Mouse (Mus musculus) urinary bladder, postnatal 10 days (tissue): ENCODE measurements around the gene Tac1.
"Not testable (repeated sequence)": the region's sequence is repeated elsewhere in the genome, so short reads cannot be mapped to it uniquely, and the experiment has no call there.

Experiments
- DNase-seq: peaks from one replicate; pipeline ENCODE4 v3.0.0; 2022; ENCODE audit warnings: low spot score

Gene Tac1

DNA sequence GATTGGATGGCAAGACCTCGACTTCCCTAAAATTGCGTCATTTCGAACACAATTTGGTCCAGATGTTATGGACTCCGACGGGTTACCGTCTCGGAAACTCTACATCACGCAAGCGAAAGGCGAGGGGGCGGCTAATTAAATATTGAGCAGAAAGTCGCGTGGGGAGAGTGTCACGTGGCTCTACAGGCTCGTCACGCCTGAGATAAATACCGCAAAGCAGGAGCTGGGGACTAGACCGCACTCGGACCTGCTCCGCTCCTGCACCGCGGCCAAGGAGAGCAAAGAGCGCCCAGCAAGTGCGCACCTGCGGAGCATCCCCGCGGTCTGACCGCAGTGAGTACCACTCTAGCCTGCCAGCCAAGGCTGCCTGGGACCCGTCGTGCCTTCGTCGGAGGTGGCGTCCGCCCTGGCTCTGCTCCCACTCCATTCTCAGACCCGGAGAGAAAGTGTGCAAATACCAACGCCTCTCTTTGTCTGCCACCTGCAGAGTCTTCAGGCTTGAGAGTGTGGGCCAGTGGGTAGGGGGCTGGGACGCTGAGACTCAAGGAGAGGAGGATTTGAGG is at the start of gene Tac1:
TSS of gene Tac1 (plus strand) at position 51 of the 563 bp plus-strand sequence.
- no peak for DNase-seq

DNA sequence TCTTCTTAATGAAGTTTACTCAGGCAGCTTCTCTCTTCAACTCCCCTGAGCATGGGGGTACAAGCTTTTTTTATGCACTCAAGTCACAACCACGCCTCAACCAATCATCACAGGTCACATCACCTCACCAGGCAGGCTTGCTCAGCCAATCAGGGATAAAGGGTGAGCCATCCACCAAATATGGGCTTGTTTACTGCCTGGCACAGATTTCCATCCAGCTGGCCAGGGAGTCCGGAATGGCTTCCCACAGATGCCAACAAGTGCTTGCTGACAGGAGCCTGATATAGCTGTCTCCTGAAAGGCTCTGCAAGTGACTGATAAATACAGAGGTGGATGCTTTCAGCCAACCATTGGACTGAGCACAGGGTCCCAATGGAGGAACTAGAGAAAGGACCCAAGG is 11.2 kb upstream of the Tac1 start:
- not testable (repeated sequence) for DNase-seq

DNA sequence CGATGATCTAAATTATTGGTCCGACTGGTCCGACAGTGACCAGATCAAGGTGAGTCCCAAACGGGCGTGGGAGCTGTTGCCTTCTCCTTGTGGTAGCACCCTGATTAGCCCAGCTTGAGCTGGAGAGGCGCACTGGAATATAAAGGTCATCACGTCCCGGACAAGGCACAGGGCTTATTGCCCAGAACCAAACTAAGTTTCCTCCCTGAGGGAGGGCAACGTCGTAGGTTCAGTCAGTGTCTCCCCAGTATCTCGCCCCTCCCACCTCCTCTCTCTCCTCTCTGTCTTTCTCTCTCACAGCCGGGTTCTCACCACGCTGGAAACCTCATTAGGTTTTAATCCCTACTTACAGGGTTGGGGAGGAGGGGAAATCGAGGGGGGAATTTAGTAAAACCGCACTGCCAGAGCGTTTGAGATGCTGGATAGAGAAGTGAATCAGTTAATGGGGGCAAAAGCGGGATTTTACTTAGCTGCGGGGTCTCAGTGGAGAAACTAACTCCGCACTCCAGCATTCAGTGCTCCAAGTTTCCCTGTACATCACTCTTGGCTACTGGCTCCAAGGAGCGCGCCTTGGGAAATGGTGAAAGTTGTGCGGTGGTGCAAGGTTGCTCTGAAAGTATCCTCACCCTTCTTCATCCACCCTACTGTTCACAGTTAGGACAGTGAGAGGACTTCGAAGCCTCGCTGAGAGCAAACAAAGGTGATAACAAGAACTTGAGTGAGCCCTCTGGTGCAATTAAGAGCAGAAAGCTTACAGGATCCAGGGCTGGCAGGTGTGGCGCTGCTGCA is 1.2 kb downstream of the Tac1 start:
- no peak for DNase-seq

DNA sequence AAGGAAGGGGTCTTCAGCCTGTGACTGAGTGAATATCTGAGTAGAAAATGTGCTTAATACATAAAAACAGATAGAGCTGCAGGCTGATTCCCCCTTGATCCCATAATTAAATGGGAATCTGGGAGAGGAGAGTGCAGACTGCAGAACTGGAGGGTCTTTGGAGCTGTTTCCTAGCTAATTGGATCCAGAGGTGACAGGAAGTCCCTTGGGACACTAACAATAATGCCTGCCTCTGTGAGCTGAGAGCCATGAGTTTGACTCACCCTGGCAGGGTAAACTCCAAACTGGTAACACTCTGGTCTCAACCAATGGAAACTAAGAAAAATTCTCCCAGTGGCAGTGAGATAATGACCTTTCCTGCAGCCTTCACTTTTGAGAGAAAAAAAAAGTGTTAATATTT is 3.5 kb downstream of the Tac1 start:
- DNase-seq = no peak

DNA sequence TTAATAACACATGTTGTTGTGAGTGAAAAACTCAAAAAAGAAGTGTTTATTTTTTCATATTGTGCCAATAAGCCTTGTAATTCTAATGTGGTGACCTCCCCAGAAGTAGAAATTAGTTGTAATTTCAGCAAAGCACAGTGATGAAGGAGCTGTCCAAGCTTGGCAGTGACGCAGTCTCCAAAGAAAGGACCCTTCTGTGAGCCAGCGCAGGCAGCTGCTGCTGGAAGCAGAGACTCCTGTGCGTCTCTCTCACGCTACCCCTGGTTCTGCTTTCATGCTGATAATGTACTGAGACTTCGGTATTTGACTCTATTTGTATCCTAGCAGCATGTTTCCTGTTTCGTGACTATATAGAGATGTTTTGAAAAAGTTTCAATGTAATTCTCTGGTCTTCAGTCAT is 7.8 kb downstream of the Tac1 start:
- DNase-seq = no peak

DNA sequence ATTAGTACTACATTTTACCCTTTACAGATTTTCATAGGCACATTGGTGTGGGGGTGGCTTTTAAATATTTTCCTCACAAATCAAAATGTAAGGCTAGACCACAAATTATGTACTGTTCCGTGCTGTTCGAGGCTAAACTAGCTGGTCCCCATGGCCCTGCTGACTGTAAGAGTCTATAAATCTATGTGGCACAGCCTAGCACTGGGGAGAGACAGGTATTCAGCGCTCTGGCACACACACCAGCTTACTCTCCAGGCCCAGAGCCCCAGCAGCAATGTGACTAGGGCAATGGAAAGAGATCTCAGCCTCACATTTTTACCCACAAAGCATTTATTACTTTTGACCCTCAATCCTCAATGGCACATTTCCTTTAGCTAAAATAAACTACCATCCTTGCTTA is 9.9 kb downstream of the Tac1 start:
- DNase-seq = no peak

DNA sequence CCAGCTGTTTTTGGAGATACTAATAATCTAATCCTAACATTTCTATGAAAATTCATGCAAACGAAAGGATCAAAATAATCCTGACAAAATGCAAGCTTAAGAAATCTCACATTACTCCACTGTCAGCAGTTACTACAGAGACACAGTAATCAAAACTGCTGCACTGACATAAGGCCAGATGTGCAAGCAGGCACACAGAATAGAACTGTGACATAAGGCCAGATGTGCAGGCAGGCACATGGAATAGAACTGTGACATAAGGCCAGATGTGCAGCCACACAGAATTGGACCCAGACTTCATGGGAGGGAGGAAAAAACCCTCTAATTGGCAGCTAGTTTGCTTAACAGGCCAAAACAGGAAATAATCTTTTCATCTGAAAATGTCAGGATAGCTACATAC is 16.5 kb downstream of the Tac1 start:
- no peak for DNase-seq

GRCm38 (mm10) chr6:7578031-7578430 is 23.4 kb downstream of the Tac1 start:
- DNase-seq = no peak

DNA sequence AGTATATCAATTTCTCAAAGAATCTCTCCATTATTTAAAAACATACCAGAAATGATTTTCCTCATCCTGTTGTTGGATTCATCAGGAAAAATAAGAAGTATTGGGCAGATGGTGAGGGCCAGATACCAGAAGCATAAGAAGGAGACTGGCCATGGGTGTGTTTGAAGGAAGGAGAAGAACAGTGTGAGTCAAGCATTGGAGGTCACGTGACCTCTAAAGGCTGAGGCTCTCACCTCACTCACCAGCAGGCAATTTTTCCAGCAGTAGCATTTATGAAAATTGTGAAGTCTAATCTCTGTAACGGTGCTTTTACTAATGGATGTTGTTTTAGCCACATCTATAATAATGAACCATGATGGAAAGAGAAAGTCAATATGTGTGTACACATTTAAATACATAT is 39.8 kb downstream of the Tac1 start:
- DNase-seq = no peak

DNA sequence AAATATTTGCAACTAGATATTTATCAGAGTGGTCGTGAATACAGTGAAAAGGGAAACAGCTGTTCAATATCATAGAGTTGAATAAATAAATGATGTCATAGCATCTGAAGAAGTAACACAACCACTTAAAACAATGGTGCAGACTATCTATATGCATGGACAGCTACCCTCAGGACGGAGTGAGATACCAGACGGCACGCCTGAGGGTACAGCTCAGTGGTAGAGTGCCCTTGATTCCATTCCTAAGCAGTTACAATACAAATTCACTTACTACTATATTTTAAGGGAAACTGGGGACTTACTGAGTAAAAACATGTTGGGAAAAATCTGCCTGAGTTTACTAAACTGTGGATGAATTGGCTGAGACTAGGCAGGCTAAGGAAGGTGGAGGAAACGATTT is 43.7 kb downstream of the Tac1 start:
- DNase-seq = no peak

DNA sequence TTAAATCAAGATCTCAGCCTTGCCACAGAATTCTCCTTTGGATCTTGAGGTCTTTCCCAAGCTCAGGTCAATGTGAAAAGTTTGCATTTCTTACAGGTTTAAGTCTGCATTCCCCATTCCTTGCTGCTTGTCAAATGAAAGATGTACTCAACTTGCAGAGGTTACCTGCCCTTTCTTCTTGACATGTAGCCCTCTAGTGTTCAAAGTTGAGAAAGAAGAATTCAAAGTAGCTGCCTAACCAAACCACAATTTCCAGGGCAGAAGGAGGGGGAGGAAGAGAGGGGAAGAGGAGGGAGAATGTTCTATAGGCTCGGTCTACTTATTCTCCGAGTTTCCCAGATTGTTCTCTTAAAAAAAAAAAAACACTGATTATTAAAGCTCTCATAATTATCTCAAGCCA is 45.5 kb downstream of the Tac1 start:
- no peak for DNase-seq

DNA sequence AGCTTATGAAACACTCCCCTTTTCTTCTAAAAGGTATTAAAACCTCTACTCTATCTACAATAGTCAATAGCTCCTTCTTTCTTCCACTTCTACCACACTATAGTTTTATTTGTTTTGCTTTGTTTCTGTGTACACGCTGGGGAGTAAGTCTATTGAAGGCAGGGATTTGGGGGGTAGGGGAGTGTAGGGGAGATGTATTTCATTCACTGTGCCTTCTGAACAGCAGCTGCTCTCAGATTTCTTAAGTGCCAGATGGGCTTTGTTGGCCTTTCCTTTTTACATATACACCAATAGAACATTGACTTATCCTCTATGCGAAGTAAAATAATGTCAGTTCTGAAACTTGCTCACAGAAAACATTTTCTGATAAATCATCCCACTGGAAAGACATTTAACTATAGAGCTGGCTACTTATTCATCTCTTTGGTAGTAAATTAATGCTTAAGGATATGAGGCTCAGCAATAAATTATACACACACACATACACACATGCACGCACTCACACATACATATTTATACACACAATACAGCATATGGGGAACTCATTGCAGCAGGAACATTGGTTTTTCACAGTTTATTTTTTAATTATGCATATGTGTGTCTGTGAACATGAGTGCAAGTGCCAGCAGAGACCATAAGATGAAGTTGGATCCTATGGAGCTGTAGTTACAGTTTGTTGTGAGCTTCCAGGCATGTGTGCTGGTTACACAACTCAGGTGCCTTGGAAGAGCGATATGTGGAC is 46.8 kb downstream of the Tac1 start:
- DNase-seq = no peak

- not testable (repeated sequence) for DNase-seq
These were observed 59.0 kb downstream of the Tac1 start for GRCm38 (mm10) chr6:7613676-7614075.
